Mouse (Mus musculus): Measurements from ENCODE around the gene Slc25a33.
A peak's percentile ranks its signal among the peaks of the same experiment; 100 is the strongest.

The Slc25a33 gene

DNA sequence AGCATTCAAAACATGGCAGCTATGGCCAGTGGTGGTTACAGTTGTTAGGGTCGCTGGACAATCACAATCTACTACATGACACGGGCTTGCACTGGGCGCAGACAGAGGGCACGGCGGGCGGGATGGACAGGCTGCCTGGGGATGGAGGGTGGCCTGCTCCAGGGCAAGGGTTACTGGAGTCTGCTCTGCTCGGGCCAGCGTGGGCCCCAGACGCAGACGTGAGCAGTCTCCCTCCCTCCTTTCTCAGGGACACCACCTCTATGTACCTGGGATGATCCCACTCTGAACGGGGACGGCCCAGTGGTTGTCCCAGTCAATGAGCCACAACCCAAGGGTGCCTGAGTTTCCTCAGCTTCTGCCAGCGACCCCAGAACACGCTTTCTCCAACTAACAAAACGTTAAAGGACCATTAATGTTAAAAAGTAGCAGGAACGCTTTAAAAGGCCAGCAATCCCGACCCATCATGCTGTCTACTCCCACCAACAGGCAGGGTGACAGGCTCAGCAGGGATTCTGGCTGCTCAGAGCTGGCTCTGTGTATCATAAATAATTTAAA is 49.1 kb downstream of the Slc25a33 start:
- DNase-seq = no peak

- peak; percentile 80 for DNase-seq
Measured at GRCm38 (mm10) chr4:149723855-149724731, 50.0 kb downstream of the Slc25a33 start.

- DNase-seq = no peak
Measured at GRCm38 (mm10) chr4:149723021-149723390, 51.1 kb downstream of the Slc25a33 start.

GRCm38 (mm10) chr4:149722104-149723020 is 51.7 kb downstream of the Slc25a33 start:
- DNase-seq = no peak

- no peak for DNase-seq
Measured at GRCm38 (mm10) chr4:149721163-149721562, 52.9 kb downstream of the Slc25a33 start.

DNA sequence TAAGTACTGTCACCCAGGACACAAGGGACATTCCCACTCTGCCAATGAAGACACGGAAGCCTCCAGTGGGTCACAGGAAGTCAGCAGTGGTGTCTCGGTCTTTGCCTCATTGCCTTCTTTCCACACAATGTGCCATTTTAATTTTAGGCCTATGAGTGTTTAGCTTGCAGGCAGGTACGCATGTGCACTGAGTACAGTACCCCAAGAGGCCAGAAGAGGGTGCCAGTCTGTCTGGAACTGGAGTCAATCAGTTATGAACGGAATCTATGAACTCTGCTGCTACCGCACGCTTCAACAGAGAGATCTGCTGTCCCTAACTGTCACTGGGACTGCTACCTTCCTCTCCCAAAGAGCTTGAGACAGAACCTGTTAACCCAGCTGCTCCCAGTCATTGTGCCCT is 54.4 kb downstream of the Slc25a33 start:
- peak; percentile 78 for DNase-seq

GRCm38 (mm10) chr4:149714542-149714941 is 59.5 kb downstream of the Slc25a33 start:
- DNase-seq = no peak

DNA sequence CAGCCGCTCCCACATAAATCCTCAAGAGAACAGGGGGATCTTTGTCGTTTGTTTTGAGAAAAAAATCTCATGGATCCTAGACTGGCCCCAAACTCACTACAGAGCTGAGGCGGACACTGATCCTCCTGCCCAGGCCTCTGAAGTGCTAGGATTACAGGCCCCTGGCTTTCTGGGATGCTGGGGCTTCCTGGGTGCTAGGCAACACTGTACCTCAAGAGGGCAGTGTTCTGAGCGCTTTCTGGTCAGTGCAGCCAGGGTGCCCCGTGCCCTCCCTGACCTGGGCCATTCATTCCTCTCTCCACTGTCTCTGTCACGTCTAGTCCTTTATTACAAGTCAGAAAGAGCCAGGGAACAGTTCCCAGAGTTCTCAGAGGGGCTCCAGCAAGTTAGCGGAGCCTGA is 62.1 kb downstream of the Slc25a33 start:
- DNase-seq = peak; percentile 64

DNA sequence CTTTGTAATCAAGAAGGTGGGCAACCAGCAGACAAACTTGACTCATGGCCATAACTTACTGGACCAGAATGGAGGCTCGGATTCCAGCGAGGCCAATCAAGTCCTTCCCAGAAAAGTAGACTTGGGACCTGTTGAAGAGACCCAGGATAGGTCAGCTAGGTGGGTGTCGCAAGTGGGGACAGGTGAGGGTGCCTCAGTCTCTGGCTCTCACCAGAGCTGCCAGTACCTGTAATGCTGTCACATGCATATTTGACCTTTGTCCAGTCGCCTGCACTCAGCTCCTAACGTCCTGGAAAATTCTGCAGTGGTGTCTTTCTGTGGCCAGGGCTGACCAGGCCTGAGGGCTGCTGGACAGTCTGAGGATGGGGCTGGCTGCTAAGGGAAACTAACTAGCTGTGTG is 62.6 kb downstream of the Slc25a33 start:
- DNase-seq = no peak

DNA sequence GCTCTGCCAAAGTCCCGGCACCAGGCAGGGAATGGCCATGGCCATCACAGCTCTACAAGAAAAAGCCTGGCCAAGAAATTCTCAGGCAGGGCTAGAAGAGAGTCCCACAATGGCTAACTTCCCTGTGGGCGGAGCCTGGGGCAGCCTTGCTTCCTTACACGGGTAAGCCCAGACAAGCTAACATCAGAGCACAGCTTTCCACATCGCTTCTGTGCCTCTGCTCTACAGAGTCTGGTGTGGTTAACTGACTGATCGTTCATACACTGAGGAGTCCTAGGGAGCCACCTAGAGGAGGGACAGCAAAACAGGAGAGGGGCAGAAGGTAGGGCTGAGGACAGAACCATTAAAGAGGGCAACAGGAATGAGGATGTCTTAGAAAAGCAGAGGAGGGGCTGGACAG is 63.6 kb downstream of the Slc25a33 start:
- DNase-seq = peak; percentile 74

DNA sequence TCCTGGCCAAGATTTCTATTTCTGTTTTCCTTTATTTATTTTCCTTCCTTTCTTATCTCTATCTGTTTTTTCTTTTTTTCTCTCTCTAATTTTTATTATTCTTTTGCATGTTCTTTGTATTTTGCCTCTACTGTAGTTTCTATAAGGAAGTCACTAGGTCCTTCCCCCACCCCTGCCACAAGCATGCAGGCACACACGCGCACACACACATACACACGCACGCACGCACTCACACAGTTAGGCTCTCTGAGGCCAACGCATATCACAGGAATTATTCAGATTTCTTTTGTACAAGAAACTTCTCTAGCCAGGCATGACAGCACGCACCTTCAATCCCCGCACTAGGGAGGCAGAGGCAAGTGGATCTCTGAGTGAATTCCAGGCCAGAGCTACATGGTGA is 68.1 kb downstream of the Slc25a33 start:
- peak; percentile 52 for DNase-seq

GRCm38 (mm10) chr4:149705298-149705697 is 68.8 kb downstream of the Slc25a33 start:
- no peak for DNase-seq

DNA sequence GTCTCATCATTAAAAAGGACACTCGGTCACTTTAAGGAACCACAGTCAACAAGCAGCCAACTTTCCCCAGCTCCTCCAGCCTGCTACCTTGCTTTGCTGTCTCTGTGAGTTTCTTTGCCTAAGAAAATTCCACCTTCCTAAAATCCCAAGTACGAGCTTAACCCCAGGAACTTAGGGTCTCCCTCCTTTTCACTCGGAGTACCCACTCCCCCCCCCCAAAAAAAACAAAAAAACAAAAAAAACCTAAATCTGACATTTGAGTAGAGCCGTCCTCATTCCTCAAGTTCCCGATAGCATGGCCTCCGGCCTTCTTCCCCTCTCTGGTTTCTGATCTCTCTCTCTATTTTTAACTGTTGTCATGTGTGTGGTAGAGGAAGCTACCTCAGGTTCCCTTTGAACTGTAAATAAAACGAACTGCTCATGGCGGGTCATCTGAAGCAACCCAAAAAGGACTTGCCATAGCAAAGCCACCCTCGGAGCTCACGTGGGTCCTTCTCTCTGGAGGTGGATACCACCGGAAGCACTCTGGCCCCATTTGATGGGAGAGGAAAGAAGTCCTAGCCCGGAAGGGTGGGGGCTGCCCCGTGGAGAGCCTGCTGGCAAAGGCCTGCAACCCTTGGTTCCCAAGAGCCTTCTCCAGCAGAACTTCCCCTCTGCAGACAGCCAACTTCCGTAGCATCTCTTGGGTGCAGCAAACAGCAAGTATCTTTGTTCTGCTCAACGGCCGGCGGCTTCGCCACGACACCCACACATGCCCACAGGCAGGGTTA is 71.7 kb downstream of the Slc25a33 start, which contains the start of gene Pik3cd:
TSS of gene Pik3cd (minus strand) at position 362 of the 770 bp plus-strand sequence.
- peak; percentile 63 for DNase-seq

DNA sequence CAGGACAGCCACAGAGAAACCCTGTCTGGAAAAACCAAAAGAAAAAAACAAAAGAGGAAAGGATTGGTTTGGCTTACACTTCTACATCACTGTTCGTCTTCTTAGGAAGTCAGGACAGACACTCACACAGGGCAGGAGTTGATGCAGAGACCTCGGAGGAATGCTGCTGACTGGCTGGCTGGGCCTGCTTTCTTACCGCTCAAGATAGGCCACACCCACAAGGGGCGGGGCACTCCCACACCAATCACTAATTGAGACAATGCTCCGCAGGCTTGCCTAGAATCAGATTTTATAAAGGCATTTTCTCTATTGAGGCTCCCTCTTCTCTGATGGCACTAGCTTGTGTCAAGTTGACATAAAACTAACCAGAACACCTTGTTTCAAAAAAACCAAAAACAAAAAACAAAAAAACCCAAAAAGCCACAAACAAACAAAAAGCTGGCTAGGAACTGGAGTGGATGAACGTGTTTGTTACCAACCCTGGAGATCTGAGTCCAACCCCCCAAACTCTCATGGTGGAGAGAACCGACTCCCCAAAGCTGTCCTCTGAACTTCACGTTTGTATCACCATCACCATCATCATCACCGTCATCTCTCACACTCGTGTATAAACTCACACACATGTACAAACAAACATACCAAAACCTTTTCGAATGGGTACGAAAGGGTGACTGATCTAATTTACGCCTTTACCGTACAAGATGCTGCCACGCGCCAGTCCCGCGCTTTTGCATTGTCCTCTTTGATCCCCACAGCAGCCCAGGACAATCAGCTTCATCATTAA is 72.5 kb downstream of the Slc25a33 start:
- peak; percentile 90 for DNase-seq

GRCm38 (mm10) chr4:149699953-149700352 is 74.1 kb downstream of the Slc25a33 start:
- DNase-seq = no peak

- DNase-seq = peak; percentile 86
Measured at GRCm38 (mm10) chr4:149698197-149698821, 75.8 kb downstream of the Slc25a33 start.

GRCm38 (mm10) chr4:149697506-149698196 is 76.4 kb downstream of the Slc25a33 start:
- DNase-seq = peak; percentile 74

GRCm38 (mm10) chr4:149696189-149696971 is 77.7 kb downstream of the Slc25a33 start:
- peak; percentile 56 for DNase-seq
